Mouse (Mus musculus) liver, embryonic 12.5 days (tissue): ENCODE results near the gene Pde6g. TPM values are rescaled to one million over a fixed set of nuclear protein-coding genes. Genes with fewer than 3 reads are reported as not detected.
"Not testable (repeated sequence)": the region's sequence is repeated elsewhere in the genome, so short reads cannot be mapped to it uniquely, and the experiment has no call there.

Experiments used
- ATAC-seq: fragments of 200-750 bp; cut with Nextera tagmentation; 2 replicates; pipeline ENCODE4 v1.8.0; 2017; ENCODE audit warnings: moderate number of reproducible peaks, mild to moderate bottlenecking, moderate library complexity
- H3K27ac ChIP-seq: fragments of 300-500 bp; sonication (generic); 2 replicates; pipeline ENCODE4 v1.5.1; 2016; ENCODE audit warnings: mild to moderate bottlenecking
- H3K27me3 ChIP-seq: fragments of 300-500 bp; sonication (generic); replicated peaks from 2 replicates; pipeline ENCODE4 v1.6.1; 2016; ENCODE audit warnings: mild to moderate bottlenecking, moderate library complexity
- H3K36me3 ChIP-seq: fragments of 300-500 bp; sonication (generic); 2 replicates; pipeline ENCODE4 v1.6.1; 2016; ENCODE audit warnings: mild to moderate bottlenecking, moderate library complexity
- H3K4me1 ChIP-seq: fragments of 300-500 bp; sonication (generic); 2 replicates; pipeline ENCODE4 v1.6.1; 2016
- H3K4me2 ChIP-seq: fragments of 300-500 bp; sonication (generic); 2 replicates; pipeline ENCODE4 v1.6.1; 2016; ENCODE audit warnings: mild to moderate bottlenecking, moderate library complexity
- H3K4me3 ChIP-seq: fragments of 300-500 bp; sonication (generic); 2 replicates; pipeline ENCODE4 v1.5.1; 2016; ENCODE audit warnings: mild to moderate bottlenecking, moderate library complexity
- H3K9ac ChIP-seq: fragments of 300-500 bp; sonication (generic); 2 replicates; pipeline ENCODE4 v1.6.1; 2016; ENCODE audit warnings: mild to moderate bottlenecking, moderate library complexity
- H3K9me3 ChIP-seq: fragments of 300-500 bp; sonication (generic); replicated peaks from 2 replicates; pipeline ENCODE4 v1.6.1; 2016; ENCODE audit warnings: mild to moderate bottlenecking, moderate library complexity
- WGBS: fragments of 180-500 bp; shearing (Covaris S2); methylation state at CpG from one replicate; pipeline ENCODE4 v1.1.7; 2016; ENCODE audit not compliant: insufficient replicate concordance; 5-methylcytosine and 5-hydroxymethylcytosine counted together
- polyA plus RNA-seq: library from polyadenylated mRNA; unstranded; fragments of >200 nt; fragmentation: Nextera tagmentation; extraction: Ambion mirVana; gene quantifications from 2 replicates; pipeline ENCODE4 v1.2.1, GENCODE M21; 2016

Gene Pde6g
- polyA plus RNA-seq, 1 experiment from 2014 or later = 0.13 TPM

DNA sequence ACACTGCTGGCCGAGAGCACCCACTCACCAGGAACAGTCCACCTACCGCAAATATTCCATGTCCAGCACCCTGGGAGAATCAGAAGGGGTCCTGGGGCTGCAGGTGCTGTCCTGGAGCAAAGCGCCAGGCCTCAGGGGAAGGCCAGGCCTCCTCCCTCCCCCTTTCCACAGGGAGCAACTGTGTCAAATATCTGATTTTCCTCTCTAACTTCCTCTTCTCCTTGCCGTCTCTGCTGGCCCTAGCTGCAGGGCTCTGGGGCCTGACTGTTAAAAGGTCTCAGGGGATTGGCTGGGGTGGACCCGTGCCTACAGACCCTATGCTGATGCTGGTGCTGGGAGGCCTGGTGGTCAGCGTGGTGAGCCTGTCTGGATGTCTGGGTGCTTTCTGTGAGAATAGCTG lies 9.2 kb downstream of the Pde6g start:
- H3K4me1 ChIP-seq = peaks cover 8% of the 10 kb centered on the region; the same call in 1 of the 2 replicates
- no peaks in the 10 kb centered on the region for H3K36me3 ChIP-seq
- no peak overlapping the region for H3K9ac ChIP-seq
- no peak for ATAC-seq
- H3K27ac ChIP-seq = no peak overlapping the region
- 49% methylated on average over 6 of the region's 6 CpGs for WGBS
- H3K27me3 ChIP-seq = 0 out of 2 replicates have a peak, but pooled peaks cover 9% of the 10 kb centered on the region
- H3K4me2 ChIP-seq = no peak overlapping the region
- no peaks in the 10 kb centered on the region for H3K9me3 ChIP-seq
- H3K4me3 ChIP-seq = no peak overlapping the region

GRCm38 (mm10) chr11:120442765-120443280 lies 10.5 kb downstream of the Pde6g start:
- Histone ChIP-seq H3K27me3 (0 out of 2 replicates have a peak, but pooled peaks cover 9% of the 10 kb centered on the region), H3K4me2 (no peak overlapping the region), H3K36me3 (no peaks in the 10 kb centered on the region), H3K4me1 (peaks cover 3% of the 10 kb centered on the region; the same call in 1 of the 2 replicates), H3K27ac (no peak overlapping the region), H3K9me3 (no peaks in the 10 kb centered on the region), H3K9ac (no peak overlapping the region; the same call in 1 of the 2 replicates), H3K4me3 (no peak overlapping the region)
- WGBS = 74% methylated on average over 3 of the region's 3 CpGs
- ATAC-seq = no peak

GRCm38 (mm10) chr11:120442344-120442743 lies 11.0 kb downstream of the Pde6g start, which contains the start of gene Tspan10:
TSS of gene Tspan10 (plus strand) at chr11:120442644.
- 86% methylated on average over 3 of the region's 3 CpGs for WGBS

GRCm38 (mm10) chr11:120437857-120438385 lies 15.4 kb downstream of the Pde6g start:
- H3K27me3 ChIP-seq = no peaks in the 10 kb centered on the region
- 29% methylated on average over 12 of the region's 12 CpGs for WGBS
- H3K36me3 ChIP-seq = peaks cover 30% of the 10 kb centered on the region
- H3K4me3 ChIP-seq = peak overlapping the region; percentile 96
- peak overlapping the region; percentile 84 for H3K4me2 ChIP-seq
- peaks cover 13% of the 10 kb centered on the region for H3K4me1 ChIP-seq
- peak overlapping the region; percentile 97 for H3K9ac ChIP-seq
- no peak for ATAC-seq
- no peaks in the 10 kb centered on the region for H3K9me3 ChIP-seq
- H3K27ac ChIP-seq = peak overlapping the region; percentile 93

More at GRCm38 (mm10) chr11:120442344-120442743, 11.0 kb downstream of the Pde6g start, which contains the start of gene Tspan10:
- Histone ChIP-seq H3K36me3 (no peaks in the 10 kb centered on the region), H3K4me3 (no peak within 1 kb of the TSS), H3K4me2 (no peak within 1 kb of the TSS), H3K27me3 (0 out of 2 replicates have a peak, but pooled peaks cover 9% of the 10 kb centered on the region), H3K27ac (no peak within 1 kb of the TSS), H3K9ac (no peak within 1 kb of the TSS; the same call in 1 of the 2 replicates), H3K9me3 (no peaks in the 10 kb centered on the region), H3K4me1 (peaks cover 3% of the 10 kb centered on the region; the same call in 1 of the 2 replicates)
- ATAC-seq = no peak

GRCm38 (mm10) chr11:120437152-120437856 lies 16.0 kb downstream of the Pde6g start, which contains the start of gene Nploc4:
TSS of gene Nploc4 (minus strand) at chr11:120437708.
- peaks cover 37% of the 10 kb centered on the region for H3K36me3 ChIP-seq
- H3K4me1 ChIP-seq = peaks cover 13% of the 10 kb centered on the region
- peak within 1 kb of the TSS; percentile 93 for H3K27ac ChIP-seq
- H3K9ac ChIP-seq = peak within 1 kb of the TSS; percentile 97
- H3K4me3 ChIP-seq = peak within 1 kb of the TSS; percentile 96
- ATAC-seq = peak; percentile 92
- under 1% methylated on average over 73 of the region's 77 CpGs for WGBS
- no peaks in the 10 kb centered on the region for H3K9me3 ChIP-seq
- no peaks in the 10 kb centered on the region for H3K27me3 ChIP-seq
- peak within 1 kb of the TSS; percentile 84 for H3K4me2 ChIP-seq

DNA sequence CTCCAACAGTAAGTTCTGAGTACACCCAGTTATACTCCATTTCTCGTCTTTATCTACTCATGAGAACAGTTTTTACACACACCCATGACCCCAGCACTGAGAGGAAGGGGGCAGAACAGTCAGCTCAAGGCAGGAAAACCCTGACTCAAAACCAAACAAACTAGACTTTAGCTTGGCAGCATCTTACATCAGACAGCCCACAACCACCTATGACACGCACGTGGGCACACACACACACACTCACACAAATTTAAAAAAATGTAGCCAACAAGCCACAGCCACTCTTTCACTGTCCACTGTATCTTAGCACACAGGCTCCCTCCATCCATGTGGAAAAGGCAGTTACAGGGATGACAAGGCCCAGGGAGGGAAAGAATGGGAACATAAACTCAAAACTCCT lies 26.6 kb downstream of the Pde6g start:
- no peak overlapping the region for H3K4me3 ChIP-seq
- ATAC-seq = no peak
- WGBS = 75% methylated on average over 3 of the region's 3 CpGs
- no peaks in the 10 kb centered on the region for H3K27me3 ChIP-seq
- 0 out of 2 replicates have a peak overlapping the region, but pooled peaks have one; percentile 5 for H3K27ac ChIP-seq
- H3K9me3 ChIP-seq = no peaks in the 10 kb centered on the region
- peaks cover 10% of the 10 kb centered on the region; the same call in 1 of the 2 replicates for H3K4me1 ChIP-seq
- no peak overlapping the region for H3K4me2 ChIP-seq
- peaks cover 97% of the 10 kb centered on the region for H3K36me3 ChIP-seq
- H3K9ac ChIP-seq = no peak overlapping the region

GRCm38 (mm10) chr11:120423569-120424295 lies 29.6 kb downstream of the Pde6g start:
- Histone ChIP-seq H3K4me2 (no peak overlapping the region), H3K36me3 (peaks cover 98% of the 10 kb centered on the region), H3K27me3 (no peaks in the 10 kb centered on the region), H3K4me1 (peaks cover 10% of the 10 kb centered on the region; the same call in 1 of the 2 replicates), H3K4me3 (no peak overlapping the region), H3K9me3 (no peaks in the 10 kb centered on the region), H3K27ac (no peak overlapping the region), H3K9ac (no peak overlapping the region)
- no peak for ATAC-seq
- 73% methylated on average over 9 of the region's 9 CpGs for WGBS

DNA sequence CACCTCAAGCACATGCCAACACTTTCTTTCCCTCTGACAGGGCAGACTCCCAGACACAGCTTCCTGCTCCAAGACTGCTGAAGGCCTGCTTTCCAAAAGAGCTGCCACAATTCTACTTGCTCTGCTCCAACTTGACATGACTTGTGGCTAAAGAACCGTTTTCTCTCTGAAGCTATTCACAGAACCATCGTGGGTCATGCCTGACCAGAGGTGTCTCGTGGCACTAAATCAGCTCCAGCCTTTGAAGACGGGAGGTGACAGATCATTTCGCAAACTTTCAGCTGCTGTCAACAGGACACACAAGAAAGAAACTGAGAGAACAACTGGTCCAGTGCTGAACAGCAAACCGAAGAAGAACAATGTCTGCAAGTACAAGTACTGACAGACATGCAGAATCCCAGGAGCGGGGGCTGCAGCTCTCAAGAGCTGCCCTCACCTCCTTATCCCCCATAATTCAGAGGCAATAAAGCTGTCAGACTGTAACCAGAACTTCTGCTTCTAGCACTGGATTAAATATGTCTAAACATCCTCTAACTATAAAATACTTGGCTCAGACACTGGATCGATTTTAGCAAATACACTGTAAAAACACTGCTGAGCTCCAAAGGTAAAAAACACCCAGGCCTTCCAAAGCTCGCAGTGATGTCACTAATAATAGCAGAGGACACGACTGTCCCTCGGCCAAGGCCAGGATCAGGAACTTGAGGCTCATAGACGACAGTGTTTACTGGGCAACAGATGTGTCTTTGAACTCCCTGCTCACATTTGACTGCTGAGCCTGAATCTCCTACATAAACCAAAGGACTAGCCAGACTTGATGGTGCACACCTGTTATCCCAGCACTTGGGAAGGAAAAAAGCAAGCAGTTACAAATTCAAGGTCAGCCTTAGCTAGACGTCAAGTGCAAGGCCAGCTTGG lies 30.4 kb downstream of the Pde6g start:
- Histone ChIP-seq H3K4me1 (peaks cover 10% of the 10 kb centered on the region; the same call in 1 of the 2 replicates), H3K27me3 (no peaks in the 10 kb centered on the region), H3K4me3 (no peak overlapping the region), H3K27ac (0 out of 2 replicates have a peak overlapping the region, but pooled peaks have one; percentile 10), H3K4me2 (no peak overlapping the region), H3K9me3 (no peaks in the 10 kb centered on the region), H3K36me3 (peaks cover 98% of the 10 kb centered on the region), H3K9ac (no peak overlapping the region)
- WGBS = 80% methylated on average over 13 of the region's 13 CpGs
- no peak for ATAC-seq

GRCm38 (mm10) chr11:120418592-120418991 lies 34.7 kb downstream of the Pde6g start:
- no peak for ATAC-seq
- no peak overlapping the region for H3K27ac ChIP-seq
- H3K4me1 ChIP-seq = 0 out of 2 replicates have a peak, but pooled peaks cover 6% of the 10 kb centered on the region
- no peaks in the 10 kb centered on the region for H3K9me3 ChIP-seq
- H3K4me3 ChIP-seq = no peak overlapping the region
- H3K4me2 ChIP-seq = no peak overlapping the region
- H3K36me3 ChIP-seq = peaks cover 98% of the 10 kb centered on the region
- no peak overlapping the region for H3K9ac ChIP-seq
- no peaks in the 10 kb centered on the region for H3K27me3 ChIP-seq
- WGBS = 93% methylated on average over 1 of the region's 1 CpGs

- peaks cover 98% of the 10 kb centered on the region for H3K36me3 ChIP-seq
Measured at GRCm38 (mm10) chr11:120417852-120418251, 35.4 kb downstream of the Pde6g start.

GRCm38 (mm10) chr11:120413621-120414020 lies 39.7 kb downstream of the Pde6g start:
- not testable (repeated sequence) for H3K27me3 ChIP-seq, H3K4me1 ChIP-seq, H3K4me2 ChIP-seq, ATAC-seq, H3K9ac ChIP-seq, H3K4me3 ChIP-seq, H3K27ac ChIP-seq, H3K9me3 ChIP-seq
- peaks cover 98% of the 10 kb centered on the region for H3K36me3 ChIP-seq
- 92% methylated on average over 7 of the region's 10 CpGs for WGBS

More at GRCm38 (mm10) chr11:120417852-120418251, 35.4 kb downstream of the Pde6g start:
- Histone ChIP-seq H3K4me3 (no peak overlapping the region), H3K9ac (no peak overlapping the region), H3K27ac (no peak overlapping the region), H3K4me2 (no peak overlapping the region), H3K9me3 (no peaks in the 10 kb centered on the region), H3K4me1 (0 out of 2 replicates have a peak, but pooled peaks cover 6% of the 10 kb centered on the region), H3K27me3 (no peaks in the 10 kb centered on the region)
- WGBS = 90% methylated on average over 7 of the region's 7 CpGs
- no peak for ATAC-seq
